Mouse (Mus musculus) stomach, postnatal 0 days (tissue): ENCODE measurements around the gene Rad17.

Experiments
- CTCF ChIP-seq: IDR thresholded peaks from 2 replicates; pipeline ENCODE4 v1.5.1; 2016; ENCODE audit warnings: antibody characterized with exemption, low read depth, mild to moderate bottlenecking, moderate library complexity
- EP300 ChIP-seq: optimal IDR thresholded peaks from 2 replicates; pipeline ENCODE3; 2016; ENCODE audit warnings: antibody characterized with exemption

- TF ChIP-seq CTCF (no peak), EP300 (no peak)
Measured at GRCm38 (mm10) chr13:100582144-100582543, 68.7 kb downstream of the Rad17 start.
